Mouse (Mus musculus): ENCODE data around the gene Foxg1. TPM values are rescaled to one million over a fixed set of nuclear protein-coding genes. Genes with fewer than 3 reads are reported as not detected.
A peak's percentile ranks its signal among the peaks of the same experiment; 100 is the strongest.

Gene Foxg1
- 0.44 and 0.49 TPM in 2 replicates for polyA plus RNA-seq (2011; ENCODE audit: insufficient read depth, insufficient read length, low read depth, missing spikeins)

DNA sequence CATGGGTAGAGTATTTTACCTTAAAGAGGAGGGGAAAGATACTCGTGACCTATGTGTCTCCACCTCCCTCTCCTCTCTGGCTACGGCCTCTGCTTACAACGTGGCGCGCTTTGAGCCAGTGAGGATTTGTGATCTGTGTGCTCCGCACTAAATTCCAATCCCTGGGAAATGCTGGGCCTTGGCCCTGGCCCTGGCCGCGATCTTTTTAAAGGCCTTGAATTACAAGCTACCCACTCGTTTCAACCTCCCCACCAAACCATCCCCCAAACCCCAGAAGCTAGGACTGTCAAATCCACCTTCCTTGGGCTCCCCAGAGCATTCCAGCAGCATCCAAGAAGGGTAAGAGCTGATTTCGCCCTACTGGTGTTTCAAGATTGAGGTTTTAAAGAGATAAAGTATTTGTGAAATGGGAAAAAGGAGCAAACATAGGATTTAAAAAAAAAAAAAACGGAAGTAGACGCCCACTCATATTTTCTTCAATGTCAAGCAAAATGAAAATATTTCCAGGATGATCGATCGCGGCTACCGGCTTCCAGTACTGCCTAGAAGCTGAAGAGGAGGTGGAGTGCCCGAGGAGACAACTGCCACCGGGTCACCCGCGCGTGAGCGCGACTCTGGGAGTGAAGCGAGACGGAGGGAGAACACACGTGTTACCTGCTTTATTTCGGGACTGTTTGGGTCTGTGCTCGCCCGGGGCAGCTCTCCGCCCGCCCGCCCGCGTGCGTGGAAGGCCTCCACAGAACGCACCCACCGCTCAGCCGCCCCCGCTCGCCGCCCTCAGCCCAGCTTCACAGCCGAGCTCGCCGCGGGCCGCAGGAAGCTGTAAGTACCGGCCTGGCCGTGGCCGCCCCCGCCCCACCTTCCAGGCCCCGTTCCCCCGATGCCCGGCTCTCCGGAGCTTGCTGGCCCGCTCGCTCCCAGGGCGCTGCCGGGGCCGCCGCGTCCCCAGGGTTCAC is at the start of gene Foxg1:
TSS of gene Foxg1 (plus strand) at position 96 of the 956 bp plus-strand sequence.
- Histone ChIP-seq H3K27me3 (ENCODE audit: control insufficient read depth, insufficient read depth, low read length, poor library complexity, severe bottlenecking) (peaks cover 37% of the 10 kb centered on the region), H3K36me3 (ENCODE audit: control insufficient read depth, insufficient read depth, low read length, poor library complexity, severe bottlenecking) (no peaks in the 10 kb centered on the region), H3K9me3 (replicated peaks; ENCODE audit: control insufficient read depth, insufficient read depth, low read length, poor library complexity, severe bottlenecking) (no peaks in the 10 kb centered on the region), H3K9ac (ENCODE audit: low read depth, poor library complexity, severe bottlenecking) (peak within 1 kb of the TSS; percentile 63), H3K4me3 (ENCODE audit: low read depth, low read length) (peak within 1 kb of the TSS; percentile 84), H3K4me1 (ENCODE audit: control insufficient read depth, insufficient read depth, low read length) (no peaks in the 10 kb centered on the region), H3K27ac (ENCODE audit: insufficient read depth, low read length) (no peak within 1 kb of the TSS)
- TF ChIP-seq EP300 (IDR thresholded peaks at IDR 0.05; ENCODE audit: insufficient read depth, low read depth, low read length) (no peak), POLR2A (IDR thresholded peaks at IDR 0.05; ENCODE audit: insufficient read depth, low read length) (no peak), CTCF (IDR thresholded peaks at IDR 0.05; ENCODE audit: low read depth, low read length) (no peak)

- Histone ChIP-seq H3K9me3 (replicated peaks; ENCODE audit: control insufficient read depth, insufficient read depth, low read length, poor library complexity, severe bottlenecking) (no peaks in the 10 kb centered on the region), H3K36me3 (ENCODE audit: control insufficient read depth, insufficient read depth, low read length, poor library complexity, severe bottlenecking) (no peaks in the 10 kb centered on the region), H3K27me3 (ENCODE audit: control insufficient read depth, insufficient read depth, low read length, poor library complexity, severe bottlenecking) (no peaks in the 10 kb centered on the region), H3K27ac (ENCODE audit: insufficient read depth, low read length) (no peak overlapping the region), H3K9ac (ENCODE audit: low read depth, poor library complexity, severe bottlenecking) (no peak overlapping the region), H3K4me3 (ENCODE audit: low read depth, low read length) (no peak overlapping the region), H3K4me1 (ENCODE audit: control insufficient read depth, insufficient read depth, low read length) (no peaks in the 10 kb centered on the region)
- TF ChIP-seq CTCF (IDR thresholded peaks at IDR 0.05; ENCODE audit: low read depth, low read length) (no peak), EP300 (IDR thresholded peaks at IDR 0.05; ENCODE audit: insufficient read depth, low read depth, low read length) (no peak), POLR2A (IDR thresholded peaks at IDR 0.05; ENCODE audit: insufficient read depth, low read length) (no peak)
Observed at GRCm38 (mm10) chr12:49349697-49350096, 32.8 kb upstream of the Foxg1 start.

DNA sequence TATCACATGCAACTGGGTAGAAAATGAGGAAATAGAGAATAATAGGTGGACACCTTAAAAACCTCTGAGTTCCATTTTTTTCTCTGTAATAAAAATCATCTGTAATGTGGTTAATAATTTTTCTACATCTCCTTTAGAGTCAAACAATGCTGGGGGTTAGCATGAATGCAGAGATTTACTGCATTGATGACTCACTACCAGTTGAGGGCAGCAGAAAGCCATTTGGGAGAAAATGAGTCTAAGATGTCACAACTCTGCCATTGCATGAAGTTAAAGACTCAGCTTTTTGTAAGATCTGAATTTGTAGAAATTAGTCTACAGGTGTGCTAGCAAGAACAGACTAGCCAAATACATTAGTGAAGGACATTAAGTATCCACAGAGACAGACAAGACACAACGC is 13.5 kb upstream of the Foxg1 start:
- TF ChIP-seq EP300 (IDR thresholded peaks at IDR 0.05; ENCODE audit: insufficient read depth, low read depth, low read length), result no peak
- no peak for TF ChIP-seq POLR2A (IDR thresholded peaks at IDR 0.05; ENCODE audit: insufficient read depth, low read length)
- TF ChIP-seq CTCF (IDR thresholded peaks at IDR 0.05; ENCODE audit: low read depth, low read length), result no peak
- H3K4me3 ChIP-seq (ENCODE audit: low read depth, low read length), result no peak overlapping the region

GRCm38 (mm10) chr12:49372170-49372569 is 10.3 kb upstream of the Foxg1 start:
- H3K4me3 ChIP-seq (ENCODE audit: low read depth, low read length), result no peak overlapping the region
- no peak overlapping the region for H3K9ac ChIP-seq (ENCODE audit: low read depth, poor library complexity, severe bottlenecking)
- H3K9me3 ChIP-seq (replicated peaks; ENCODE audit: control insufficient read depth, insufficient read depth, low read length, poor library complexity, severe bottlenecking), result no peaks in the 10 kb centered on the region
- no peak overlapping the region for H3K27ac ChIP-seq (ENCODE audit: insufficient read depth, low read length)
- H3K27me3 ChIP-seq (ENCODE audit: control insufficient read depth, insufficient read depth, low read length, poor library complexity, severe bottlenecking), result peaks cover 14% of the 10 kb centered on the region
- no peaks in the 10 kb centered on the region for H3K4me1 ChIP-seq (ENCODE audit: control insufficient read depth, insufficient read depth, low read length)
- TF ChIP-seq POLR2A (IDR thresholded peaks at IDR 0.05; ENCODE audit: insufficient read depth, low read length), result no peak
- no peak for TF ChIP-seq EP300 (IDR thresholded peaks at IDR 0.05; ENCODE audit: insufficient read depth, low read depth, low read length)
- TF ChIP-seq CTCF (IDR thresholded peaks at IDR 0.05; ENCODE audit: low read depth, low read length), result no peak
- H3K36me3 ChIP-seq (ENCODE audit: control insufficient read depth, insufficient read depth, low read length, poor library complexity, severe bottlenecking), result no peaks in the 10 kb centered on the region

More for the DNA sequence above, 13.5 kb upstream of the Foxg1 start:
- Histone ChIP-seq H3K9me3 (replicated peaks; ENCODE audit: control insufficient read depth, insufficient read depth, low read length, poor library complexity, severe bottlenecking) (no peaks in the 10 kb centered on the region), H3K9ac (ENCODE audit: low read depth, poor library complexity, severe bottlenecking) (no peak overlapping the region), H3K27ac (ENCODE audit: insufficient read depth, low read length) (no peak overlapping the region), H3K36me3 (ENCODE audit: control insufficient read depth, insufficient read depth, low read length, poor library complexity, severe bottlenecking) (no peaks in the 10 kb centered on the region), H3K4me1 (ENCODE audit: control insufficient read depth, insufficient read depth, low read length) (no peaks in the 10 kb centered on the region), H3K27me3 (ENCODE audit: control insufficient read depth, insufficient read depth, low read length, poor library complexity, severe bottlenecking) (peaks cover 3% of the 10 kb centered on the region)

DNA sequence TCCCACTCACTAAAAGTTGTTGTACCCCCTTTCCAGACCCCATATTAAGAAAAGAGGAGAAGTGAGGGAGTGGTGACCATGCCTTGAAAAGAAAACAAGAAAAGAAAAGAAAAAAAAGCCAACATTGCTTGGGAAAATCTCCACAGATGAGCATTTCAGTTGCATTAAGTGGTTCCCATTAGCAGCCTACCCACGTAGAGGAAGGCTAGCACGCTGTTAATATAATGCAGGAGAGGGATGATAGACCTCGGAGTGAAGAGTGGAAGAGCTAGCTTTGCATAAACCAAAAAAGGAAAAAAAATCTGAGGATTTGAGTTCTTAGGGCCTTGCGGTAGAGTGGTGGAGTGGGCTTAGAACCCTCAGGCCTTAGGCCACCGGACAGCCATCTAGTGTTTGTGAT is 9.3 kb upstream of the Foxg1 start:
- H3K27me3 ChIP-seq (ENCODE audit: control insufficient read depth, insufficient read depth, low read length, poor library complexity, severe bottlenecking), result peaks cover 20% of the 10 kb centered on the region
- no peak overlapping the region for H3K4me3 ChIP-seq (ENCODE audit: low read depth, low read length)
- no peak overlapping the region for H3K9ac ChIP-seq (ENCODE audit: low read depth, poor library complexity, severe bottlenecking)
- H3K27ac ChIP-seq (ENCODE audit: insufficient read depth, low read length), result no peak overlapping the region
- TF ChIP-seq POLR2A (IDR thresholded peaks at IDR 0.05; ENCODE audit: insufficient read depth, low read length) (no peak), CTCF (IDR thresholded peaks at IDR 0.05; ENCODE audit: low read depth, low read length) (no peak), EP300 (IDR thresholded peaks at IDR 0.05; ENCODE audit: insufficient read depth, low read depth, low read length) (no peak)
- H3K36me3 ChIP-seq (ENCODE audit: control insufficient read depth, insufficient read depth, low read length, poor library complexity, severe bottlenecking), result no peaks in the 10 kb centered on the region
- no peaks in the 10 kb centered on the region for H3K9me3 ChIP-seq (replicated peaks; ENCODE audit: control insufficient read depth, insufficient read depth, low read length, poor library complexity, severe bottlenecking)
- no peaks in the 10 kb centered on the region for H3K4me1 ChIP-seq (ENCODE audit: control insufficient read depth, insufficient read depth, low read length)

All from ES-Bruce4 (cell line).